Mouse (Mus musculus): Measurements from ENCODE around the gene Cadm2. TPM values are rescaled to one million over a fixed set of nuclear protein-coding genes. Genes with fewer than 3 reads are reported as not detected.

Cadm2 gene
- polyA plus RNA-seq, 1 experiment from 2014 or later, result 65.6 TPM

DNA sequence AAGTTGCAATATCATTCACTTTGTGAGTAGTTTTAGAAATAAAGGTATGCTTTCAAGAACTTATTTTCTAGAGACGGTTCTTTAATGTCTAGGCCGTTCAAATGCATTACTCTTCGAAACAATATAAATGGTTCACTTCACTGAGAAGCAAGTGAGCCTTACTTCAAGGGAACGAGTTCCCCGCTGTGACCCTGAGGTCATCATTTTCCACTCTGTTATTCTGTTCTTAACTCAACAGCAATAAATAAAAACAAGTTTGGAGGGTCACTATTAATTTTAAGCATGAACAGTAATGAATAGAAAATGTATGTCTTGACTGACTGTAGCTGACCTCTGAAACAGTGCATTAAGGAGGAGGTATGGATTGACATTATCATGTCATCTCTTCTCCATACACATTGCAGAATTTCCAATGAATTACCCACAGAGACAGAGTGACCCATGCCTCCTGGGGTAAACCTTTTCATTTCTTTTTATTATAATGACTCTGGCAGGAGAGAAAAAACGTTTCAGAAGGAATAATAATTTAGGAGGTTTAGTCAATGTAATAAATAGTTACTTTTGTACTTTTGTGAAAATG, 458.4 kb downstream of the Cadm2 start:
- H3K4me1 ChIP-seq (ENCODE audit: control insufficient read depth, insufficient read depth, low read length), result no peaks in the 10 kb centered on the region
- WGBS, result 18% methylated on average over 6 of the region's 6 CpGs
- no peak overlapping the region for H3K27ac ChIP-seq (ENCODE audit: low read depth, low read length)
- no peak overlapping the region for H3K4me2 ChIP-seq (ENCODE audit: low read depth, low read length)
- no peak overlapping the region for H3K9ac ChIP-seq (replicated peaks; ENCODE audit: low read depth, low read length)
- ATAC-seq (ENCODE audit: low read depth), result no peak
- H3K9me3 ChIP-seq (ENCODE audit: control insufficient read depth, low read length), result no peaks in the 10 kb centered on the region
- no peaks in the 10 kb centered on the region for H3K36me3 ChIP-seq (ENCODE audit: control insufficient read depth, insufficient read depth, low read length)
- H3K27me3 ChIP-seq (ENCODE audit: control insufficient read depth, insufficient read depth, low read length), result no peaks in the 10 kb centered on the region
- H3K4me3 ChIP-seq (ENCODE audit: low read depth, low read length), result no peak overlapping the region

GRCm38 (mm10) chr16:67124811-67125210, 495.9 kb downstream of the Cadm2 start:
- H3K27ac ChIP-seq (ENCODE audit: low read depth, low read length), result no peak overlapping the region
- no peaks in the 10 kb centered on the region for H3K9me3 ChIP-seq (ENCODE audit: control insufficient read depth, low read length)
- H3K36me3 ChIP-seq (ENCODE audit: control insufficient read depth, insufficient read depth, low read length), result no peaks in the 10 kb centered on the region
- no peaks in the 10 kb centered on the region for H3K27me3 ChIP-seq (ENCODE audit: control insufficient read depth, insufficient read depth, low read length)
- 60% methylated on average over 4 of the region's 4 CpGs for WGBS
- H3K4me2 ChIP-seq (ENCODE audit: low read depth, low read length), result no peak overlapping the region
- no peak for ATAC-seq (ENCODE audit: low read depth)
- H3K9ac ChIP-seq (replicated peaks; ENCODE audit: low read depth, low read length), result no peak overlapping the region
- no peak overlapping the region for H3K4me3 ChIP-seq (ENCODE audit: low read depth, low read length)
- H3K4me1 ChIP-seq (ENCODE audit: control insufficient read depth, insufficient read depth, low read length), result no peaks in the 10 kb centered on the region

GRCm38 (mm10) chr16:67122532-67122931, 498.2 kb downstream of the Cadm2 start:
- ATAC-seq (ENCODE audit: low read depth), result no peak
- Histone ChIP-seq H3K4me2 (ENCODE audit: low read depth, low read length) (no peak overlapping the region), H3K9me3 (ENCODE audit: control insufficient read depth, low read length) (no peaks in the 10 kb centered on the region), H3K4me1 (ENCODE audit: control insufficient read depth, insufficient read depth, low read length) (no peaks in the 10 kb centered on the region), H3K36me3 (ENCODE audit: control insufficient read depth, insufficient read depth, low read length) (no peaks in the 10 kb centered on the region), H3K27me3 (ENCODE audit: control insufficient read depth, insufficient read depth, low read length) (no peaks in the 10 kb centered on the region), H3K9ac (replicated peaks; ENCODE audit: low read depth, low read length) (no peak overlapping the region), H3K4me3 (ENCODE audit: low read depth, low read length) (no peak overlapping the region), H3K27ac (ENCODE audit: low read depth, low read length) (no peak overlapping the region)
- WGBS, result 69% methylated on average over 5 of the region's 5 CpGs

DNA sequence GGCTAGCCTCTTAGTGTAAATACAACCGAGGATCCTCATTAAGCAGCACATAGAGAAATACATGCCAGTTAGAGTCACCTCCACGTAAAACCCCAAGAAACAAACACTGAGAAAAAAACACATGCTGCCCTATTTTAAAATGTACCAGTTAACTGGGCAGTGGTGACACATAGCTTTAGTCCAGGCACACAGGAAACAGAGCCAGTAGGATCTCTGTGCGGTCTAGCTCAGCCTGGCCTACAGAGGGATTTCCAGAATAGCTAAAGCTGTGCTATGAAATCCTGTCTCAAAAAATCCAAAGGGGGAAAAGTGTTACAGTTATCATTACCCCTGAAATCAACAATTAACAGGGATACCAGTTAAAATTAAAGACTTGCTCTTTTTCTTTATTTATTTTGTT, 498.9 kb downstream of the Cadm2 start:
- no peaks in the 10 kb centered on the region for H3K4me1 ChIP-seq (ENCODE audit: control insufficient read depth, insufficient read depth, low read length)
- no peak overlapping the region for H3K4me2 ChIP-seq (ENCODE audit: low read depth, low read length)
- WGBS, result 88% methylated on average over 3 of the region's 3 CpGs
- no peaks in the 10 kb centered on the region for H3K9me3 ChIP-seq (ENCODE audit: control insufficient read depth, low read length)
- H3K36me3 ChIP-seq (ENCODE audit: control insufficient read depth, insufficient read depth, low read length), result no peaks in the 10 kb centered on the region
- H3K4me3 ChIP-seq (ENCODE audit: low read depth, low read length), result no peak overlapping the region
- H3K9ac ChIP-seq (replicated peaks; ENCODE audit: low read depth, low read length), result no peak overlapping the region
- H3K27me3 ChIP-seq (ENCODE audit: control insufficient read depth, insufficient read depth, low read length), result no peaks in the 10 kb centered on the region
- H3K27ac ChIP-seq (ENCODE audit: low read depth, low read length), result no peak overlapping the region
- no peak for ATAC-seq (ENCODE audit: low read depth)

DNA sequence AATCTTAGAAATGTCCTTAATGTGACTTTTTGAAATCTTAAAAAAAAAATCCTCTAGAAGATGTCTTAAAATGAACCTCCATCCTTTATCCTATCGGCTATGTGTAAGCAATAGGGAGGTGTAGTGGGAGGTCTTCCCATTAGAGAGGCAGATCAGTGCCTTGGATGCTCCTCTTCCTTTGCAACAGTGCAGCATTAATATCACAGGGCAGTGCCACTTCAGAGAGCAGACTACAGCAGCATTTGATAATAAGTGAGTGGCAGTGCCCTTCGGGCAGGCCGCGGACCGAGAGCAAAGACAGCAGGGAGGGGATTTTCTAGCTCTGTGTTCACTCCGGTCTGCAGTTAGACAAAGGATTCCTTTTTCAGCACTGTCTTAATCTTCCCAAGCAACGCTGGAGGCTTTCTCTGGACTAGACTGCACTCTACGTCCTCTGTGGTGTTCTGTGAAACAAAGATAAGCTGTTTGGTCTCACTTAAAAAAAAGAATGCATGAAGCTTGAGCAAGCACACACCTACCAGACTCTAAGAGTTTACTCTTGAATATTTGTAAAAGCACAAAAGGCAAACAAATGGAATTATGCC, 514.1 kb downstream of the Cadm2 start:
- Histone ChIP-seq H3K36me3 (ENCODE audit: control insufficient read depth, insufficient read depth, low read length) (no peaks in the 10 kb centered on the region), H3K9ac (replicated peaks; ENCODE audit: low read depth, low read length) (no peak overlapping the region), H3K27me3 (ENCODE audit: control insufficient read depth, insufficient read depth, low read length) (no peaks in the 10 kb centered on the region), H3K27ac (ENCODE audit: low read depth, low read length) (no peak overlapping the region), H3K4me2 (ENCODE audit: low read depth, low read length) (no peak overlapping the region), H3K4me3 (ENCODE audit: low read depth, low read length) (no peak overlapping the region), H3K4me1 (ENCODE audit: control insufficient read depth, insufficient read depth, low read length) (no peaks in the 10 kb centered on the region), H3K9me3 (ENCODE audit: control insufficient read depth, low read length) (no peaks in the 10 kb centered on the region)
- WGBS, result 65% methylated on average over 8 of the region's 8 CpGs
- no peak for ATAC-seq (ENCODE audit: low read depth)

- Histone ChIP-seq H3K27me3 (ENCODE audit: control insufficient read depth, insufficient read depth, low read length) (no peaks in the 10 kb centered on the region), H3K4me1 (ENCODE audit: control insufficient read depth, insufficient read depth, low read length) (no peaks in the 10 kb centered on the region), H3K9ac (replicated peaks; ENCODE audit: low read depth, low read length) (no peak overlapping the region), H3K4me3 (ENCODE audit: low read depth, low read length) (no peak overlapping the region), H3K9me3 (ENCODE audit: control insufficient read depth, low read length) (no peaks in the 10 kb centered on the region), H3K36me3 (ENCODE audit: control insufficient read depth, insufficient read depth, low read length) (no peaks in the 10 kb centered on the region), H3K4me2 (ENCODE audit: low read depth, low read length) (no peak overlapping the region), H3K27ac (ENCODE audit: low read depth, low read length) (no peak overlapping the region)
- no peak for ATAC-seq (ENCODE audit: low read depth)
- WGBS, result 73% methylated on average over 6 of the region's 6 CpGs
Measured at GRCm38 (mm10) chr16:67096706-67097105, 524.0 kb downstream of the Cadm2 start.

DNA sequence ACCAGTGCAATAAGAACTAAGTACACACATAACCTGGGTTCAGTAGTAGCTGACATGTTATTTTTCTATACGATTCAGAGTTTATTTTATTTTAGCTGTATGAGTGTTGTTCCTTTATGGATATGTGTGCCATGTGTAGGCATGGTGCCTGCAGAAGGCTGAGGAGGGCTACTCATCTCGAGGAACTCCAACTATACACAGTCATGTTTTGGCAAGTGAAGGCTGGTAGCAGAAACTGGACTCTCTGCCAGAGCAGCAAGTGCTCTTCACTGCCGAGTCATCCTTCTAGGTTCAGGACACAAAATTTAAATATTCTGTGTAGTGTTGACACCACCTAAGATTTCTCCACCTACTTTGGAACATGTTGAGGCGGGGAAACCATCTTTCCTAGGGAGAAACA, 524.8 kb downstream of the Cadm2 start:
- ATAC-seq (ENCODE audit: low read depth), result no peak
- no peaks in the 10 kb centered on the region for H3K9me3 ChIP-seq (ENCODE audit: control insufficient read depth, low read length)
- H3K27ac ChIP-seq (ENCODE audit: low read depth, low read length), result no peak overlapping the region
- no peak overlapping the region for H3K4me3 ChIP-seq (ENCODE audit: low read depth, low read length)
- 93% methylated on average over 4 of the region's 4 CpGs for WGBS
- no peaks in the 10 kb centered on the region for H3K27me3 ChIP-seq (ENCODE audit: control insufficient read depth, insufficient read depth, low read length)
- no peaks in the 10 kb centered on the region for H3K4me1 ChIP-seq (ENCODE audit: control insufficient read depth, insufficient read depth, low read length)
- H3K4me2 ChIP-seq (ENCODE audit: low read depth, low read length), result no peak overlapping the region
- H3K9ac ChIP-seq (replicated peaks; ENCODE audit: low read depth, low read length), result no peak overlapping the region
- no peaks in the 10 kb centered on the region for H3K36me3 ChIP-seq (ENCODE audit: control insufficient read depth, insufficient read depth, low read length)

GRCm38 (mm10) chr16:67089747-67090146, 531.0 kb downstream of the Cadm2 start:
- Histone ChIP-seq H3K4me2 (ENCODE audit: low read depth, low read length) (no peak overlapping the region), H3K9ac (replicated peaks; ENCODE audit: low read depth, low read length) (no peak overlapping the region), H3K4me1 (ENCODE audit: control insufficient read depth, insufficient read depth, low read length) (no peaks in the 10 kb centered on the region), H3K36me3 (ENCODE audit: control insufficient read depth, insufficient read depth, low read length) (no peaks in the 10 kb centered on the region), H3K27me3 (ENCODE audit: control insufficient read depth, insufficient read depth, low read length) (no peaks in the 10 kb centered on the region), H3K9me3 (ENCODE audit: control insufficient read depth, low read length) (no peaks in the 10 kb centered on the region), H3K4me3 (ENCODE audit: low read depth, low read length) (no peak overlapping the region), H3K27ac (ENCODE audit: low read depth, low read length) (no peak overlapping the region)
- 70% methylated on average over 3 of the region's 3 CpGs for WGBS
- ATAC-seq (ENCODE audit: low read depth), result no peak

- no peaks in the 10 kb centered on the region for H3K9me3 ChIP-seq (ENCODE audit: control insufficient read depth, low read length)
- H3K9ac ChIP-seq (replicated peaks; ENCODE audit: low read depth, low read length), result no peak overlapping the region
- no peaks in the 10 kb centered on the region for H3K36me3 ChIP-seq (ENCODE audit: control insufficient read depth, insufficient read depth, low read length)
- no peaks in the 10 kb centered on the region for H3K4me1 ChIP-seq (ENCODE audit: control insufficient read depth, insufficient read depth, low read length)
- no peak for ATAC-seq (ENCODE audit: low read depth)
- H3K27ac ChIP-seq (ENCODE audit: low read depth, low read length), result no peak overlapping the region
- WGBS, result 30% methylated on average over 2 of the region's 2 CpGs
- no peaks in the 10 kb centered on the region for H3K27me3 ChIP-seq (ENCODE audit: control insufficient read depth, insufficient read depth, low read length)
- no peak overlapping the region for H3K4me2 ChIP-seq (ENCODE audit: low read depth, low read length)
- no peak overlapping the region for H3K4me3 ChIP-seq (ENCODE audit: low read depth, low read length)
Measured at GRCm38 (mm10) chr16:67079318-67079717, 541.4 kb downstream of the Cadm2 start.

All from neural tube, embryonic 14.5 days (tissue).